Mouse (Mus musculus) liver, postnatal 0 days (tissue): Measurements from ENCODE around the gene Acan. TPM values are rescaled to one million over a fixed set of nuclear protein-coding genes. Genes with fewer than 3 reads are reported as not detected.
A peak's percentile ranks its signal among the peaks of the same experiment; 100 is the strongest.

ENCODE experiments used
- ATAC-seq: fragments of 200-750 bp; cut with Nextera tagmentation; 2 replicates; pipeline ENCODE4 v1.8.0; 2017; ENCODE audit warnings: mild to moderate bottlenecking, moderate library complexity
- DNase-seq: peaks from one replicate; pipeline ENCODE4 v3.0.0-alpha.2; 2016
- H3K27ac ChIP-seq: fragments of 300-500 bp; sonication (generic); 2 replicates; pipeline ENCODE4 v1.5.1; 2014; ENCODE audit warnings: antibody characterized with exemption, moderate library complexity, mild to moderate bottlenecking, low read depth
- H3K27me3 ChIP-seq: fragments of 300-500 bp; sonication (generic); 2 replicates; pipeline ENCODE4 v1.6.1; 2014; ENCODE audit warnings: low read length, control low read depth, mixed read lengths; ENCODE audit not compliant: insufficient read depth
- H3K36me3 ChIP-seq: fragments of 300-500 bp; sonication (generic); replicated peaks from 2 replicates; pipeline ENCODE4 v1.6.1; 2014; ENCODE audit warnings: mild to moderate bottlenecking, control low read depth, low read length, moderate library complexity, mixed read lengths; ENCODE audit not compliant: insufficient read depth
- H3K4me1 ChIP-seq: fragments of 300-500 bp; sonication (generic); 2 replicates; pipeline ENCODE4 v1.6.1; 2014; ENCODE audit warnings: antibody characterized with exemption, mild to moderate bottlenecking, control low read depth; ENCODE audit not compliant: insufficient read depth
- H3K4me2 ChIP-seq: fragments of 300-500 bp; sonication (generic); 2 replicates; pipeline ENCODE4 v1.6.1; 2014; ENCODE audit warnings: low read depth, mild to moderate bottlenecking, low read length, moderate library complexity, mixed read lengths
- H3K4me3 ChIP-seq: fragments of 300-500 bp; sonication (generic); 2 replicates; pipeline ENCODE4 v1.5.1; 2014; ENCODE audit warnings: low read depth, low read length
- H3K9ac ChIP-seq: fragments of 300-500 bp; sonication (generic); replicated peaks from 2 replicates; pipeline ENCODE4 v1.6.1; 2014; ENCODE audit warnings: mild to moderate bottlenecking, moderate library complexity
- H3K9me3 ChIP-seq: fragments of 300-500 bp; sonication (generic); 2 replicates; pipeline ENCODE4 v1.6.1; 2016; ENCODE audit warnings: mild to moderate bottlenecking, control low read depth, low read length, mixed read lengths
- CTCF ChIP-seq: sonication (generic); IDR thresholded peaks from 2 replicates; pipeline ENCODE4 v1.5.1; 2016; ENCODE audit warnings: antibody characterized with exemption, low read depth
- EP300 ChIP-seq: IDR thresholded peaks from 2 replicates; pipeline ENCODE4 v1.6.1; 2016; ENCODE audit warnings: antibody characterized with exemption, low read depth, mild to moderate bottlenecking
- WGBS: fragments of 180-500 bp; shearing (Covaris S2); extraction: QIAGEN DNeasy Blood & Tissue Kit; methylation state at CpG from one replicate; pipeline ENCODE4 v1.1.7; 2014; ENCODE audit not compliant: insufficient replicate concordance; 5-methylcytosine and 5-hydroxymethylcytosine counted together
- polyA plus RNA-seq: library from polyadenylated mRNA; unstranded; fragments of >200 nt; fragmentation: Nextera tagmentation; extraction: Ambion mirVana; gene quantifications from 2 replicates; pipeline ENCODE4 v1.2.1, GENCODE M21; 2015

Acan gene
- polyA plus RNA-seq, 1 experiment from 2014 or later, result not detected

DNA sequence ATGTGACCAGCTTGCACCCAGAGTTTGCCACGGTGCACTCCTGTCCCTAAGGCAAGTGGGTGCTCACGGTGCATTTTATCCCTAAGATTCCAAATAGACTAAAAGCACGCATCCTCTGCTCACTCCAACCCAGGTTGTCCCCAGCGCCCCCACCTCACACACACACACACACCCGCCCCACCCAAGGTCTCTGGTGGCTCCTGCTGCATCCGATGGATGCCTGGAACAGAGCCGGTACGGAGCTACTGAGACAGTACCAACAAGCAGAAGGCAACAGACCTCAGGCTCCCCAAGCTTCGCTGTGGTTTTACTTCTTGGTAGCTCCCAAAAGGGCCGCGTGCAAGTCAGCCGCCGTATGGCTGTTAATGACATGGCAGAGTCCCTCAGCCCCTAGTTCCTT lies 77.1 kb downstream of the Acan start:
- H3K36me3 ChIP-seq, result no peaks in the 10 kb centered on the region
- no peak overlapping the region for H3K4me3 ChIP-seq
- no peak overlapping the region for H3K27ac ChIP-seq
- ATAC-seq (no peak), DNase-seq (no peak)
- no peaks in the 10 kb centered on the region for H3K4me1 ChIP-seq
- WGBS, result 12% methylated on average over 13 of the region's 13 CpGs
- H3K4me2 ChIP-seq, result 0 out of 2 replicates have a peak overlapping the region, but pooled peaks have one; percentile 35
- TF ChIP-seq CTCF (no peak), EP300 (no peak)
- no peaks in the 10 kb centered on the region for H3K9me3 ChIP-seq
- no peak overlapping the region for H3K9ac ChIP-seq
- H3K27me3 ChIP-seq, result peaks cover 8% of the 10 kb centered on the region

DNA sequence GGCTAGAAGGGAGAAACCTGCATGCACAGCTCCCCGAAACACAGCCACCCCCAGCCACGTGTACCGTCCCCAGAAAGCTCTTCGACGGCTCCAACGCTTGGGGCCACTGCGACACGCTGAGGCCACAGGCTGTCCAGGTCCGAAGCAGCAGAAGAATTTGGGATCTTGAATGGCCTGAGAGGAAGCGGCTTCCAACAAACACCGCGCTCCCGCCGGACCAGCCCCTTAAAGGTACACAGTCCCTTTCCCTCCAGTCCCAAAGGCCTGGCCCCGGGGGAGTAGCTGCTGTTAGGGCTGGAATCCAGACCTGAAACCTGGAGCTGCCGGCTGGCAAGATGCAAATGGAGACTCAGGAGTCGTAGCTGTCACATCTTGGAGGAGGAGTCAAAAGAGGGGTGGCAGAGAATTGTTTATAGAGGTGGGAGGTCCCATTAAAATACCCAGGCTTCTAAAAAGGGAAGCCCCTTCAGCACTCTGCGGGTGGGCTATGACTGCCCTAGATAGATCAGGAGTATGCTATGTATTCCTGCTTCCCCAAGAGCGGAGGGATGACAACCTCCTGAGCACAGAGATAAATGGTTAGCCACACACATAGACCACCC lies 77.7 kb downstream of the Acan start, which contains the start of gene Hapln3:
TSS of gene Hapln3 (minus strand) at position 176 of the 602 bp plus-strand sequence.
- H3K27me3 ChIP-seq, result peaks cover 8% of the 10 kb centered on the region
- H3K4me3 ChIP-seq, result no peak within 1 kb of the TSS
- H3K9me3 ChIP-seq, result no peaks in the 10 kb centered on the region
- no peaks in the 10 kb centered on the region; the same call in 1 of the 2 replicates for H3K36me3 ChIP-seq
- no peak within 1 kb of the TSS for H3K27ac ChIP-seq
- 7% methylated on average over 19 of the region's 19 CpGs for WGBS
- ATAC-seq, result no peak
- no peaks in the 10 kb centered on the region for H3K4me1 ChIP-seq
- no peak for DNase-seq
- no peak within 1 kb of the TSS for H3K9ac ChIP-seq
- TF ChIP-seq EP300 (no peak), CTCF (no peak)
- H3K4me2 ChIP-seq, result peak within 1 kb of the TSS; percentile 35; the same call in 1 of the 2 replicates

DNA sequence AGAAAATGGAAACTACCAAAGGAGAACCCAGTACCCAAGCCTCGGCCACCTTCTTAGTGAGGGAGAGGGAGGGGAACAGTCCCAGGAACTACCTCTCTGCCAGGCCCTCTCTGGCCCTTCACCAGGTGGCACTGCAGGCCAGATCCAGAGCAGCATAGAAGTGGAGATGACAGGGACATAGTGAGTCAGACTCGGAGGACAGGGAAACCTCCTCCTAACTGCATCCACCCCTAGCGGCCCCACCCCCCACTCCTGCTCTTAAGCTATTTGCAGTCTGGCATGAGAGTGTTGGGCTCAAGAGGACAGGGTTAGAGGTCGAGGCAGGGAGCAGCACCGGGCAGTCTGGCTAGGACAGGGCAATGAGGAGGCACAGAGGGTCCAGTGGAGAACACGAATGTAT lies 80.1 kb downstream of the Acan start:
- Histone ChIP-seq H3K36me3 (no peaks in the 10 kb centered on the region; the same call in 1 of the 2 replicates), H3K27ac (no peak overlapping the region), H3K9me3 (no peaks in the 10 kb centered on the region), H3K4me1 (no peaks in the 10 kb centered on the region), H3K4me3 (no peak overlapping the region), H3K4me2 (no peak overlapping the region), H3K9ac (no peak overlapping the region), H3K27me3 (peaks cover 8% of the 10 kb centered on the region)
- WGBS, result 46% methylated on average over 6 of the region's 6 CpGs
- TF ChIP-seq EP300 (no peak), CTCF (peak; percentile 35)
- no peak for DNase-seq
- ATAC-seq, result peak; percentile 19; the same call in 1 of the 2 replicates

DNA sequence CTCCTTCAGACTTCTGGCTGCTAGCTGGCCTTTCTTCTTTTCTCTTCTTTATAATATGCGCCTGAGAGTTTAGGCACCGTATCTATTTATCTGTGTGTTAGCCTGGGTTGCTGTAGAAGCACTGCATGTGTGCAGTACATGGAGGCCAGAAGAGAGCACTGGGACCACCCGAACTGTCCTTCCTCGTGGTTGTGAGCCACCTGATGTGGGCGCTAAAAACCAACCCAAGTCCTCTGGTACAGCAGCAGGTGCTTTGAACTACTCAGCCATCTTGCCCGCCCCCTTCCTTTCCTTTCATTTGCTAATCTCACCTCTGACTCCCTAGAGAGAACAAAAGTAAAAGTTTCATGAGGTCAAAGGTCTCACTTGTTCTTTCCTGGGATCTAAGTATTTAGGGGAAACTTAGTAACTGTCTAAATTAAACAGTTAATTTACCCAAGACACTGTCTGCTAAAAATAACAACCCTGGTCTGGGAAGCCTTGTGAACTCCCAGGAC lies 86.1 kb downstream of the Acan start:
- Histone ChIP-seq H3K4me3 (no peak overlapping the region), H3K9ac (no peak overlapping the region), H3K9me3 (no peaks in the 10 kb centered on the region), H3K4me1 (no peaks in the 10 kb centered on the region), H3K36me3 (peaks cover 2% of the 10 kb centered on the region; the same call in 1 of the 2 replicates), H3K27me3 (no peaks in the 10 kb centered on the region), H3K27ac (no peak overlapping the region), H3K4me2 (no peak overlapping the region)
- WGBS, result 64% methylated on average over 6 of the region's 6 CpGs
- no peak for ATAC-seq
- DNase-seq, result no peak
- TF ChIP-seq EP300 (no peak), CTCF (no peak)

DNA sequence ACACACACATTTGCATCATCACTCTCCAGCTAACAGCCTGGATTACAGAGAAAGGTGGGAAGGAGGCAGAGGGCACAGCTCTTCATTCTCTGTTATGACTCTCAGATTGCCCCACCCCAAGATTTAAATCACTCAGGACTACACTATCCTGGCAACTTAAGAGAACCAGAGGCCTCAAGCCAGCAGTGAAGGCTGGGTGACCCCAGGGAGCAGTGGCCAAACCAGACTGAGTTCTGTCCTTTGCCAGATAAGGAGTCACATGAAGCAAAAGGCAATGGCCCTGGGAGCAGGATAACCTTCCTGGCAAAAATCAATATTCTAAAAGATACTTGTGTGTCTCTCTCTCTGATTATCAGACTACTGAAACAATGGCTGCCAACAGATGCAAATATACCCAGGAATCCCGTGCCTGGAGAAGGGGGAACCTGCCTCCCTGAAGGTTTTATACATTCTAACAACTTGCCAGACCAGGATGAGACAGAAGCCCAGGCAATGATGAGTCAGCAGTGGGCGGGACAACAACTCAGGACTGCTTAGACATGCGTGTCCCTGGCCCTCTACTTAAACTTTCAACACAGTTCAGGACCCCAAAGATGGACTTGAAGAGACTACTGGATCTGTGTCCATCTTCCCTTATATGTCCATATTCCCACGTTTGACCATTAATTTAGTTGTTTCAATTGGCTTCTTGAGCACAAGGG lies 86.8 kb downstream of the Acan start:
- Histone ChIP-seq H3K27me3 (no peaks in the 10 kb centered on the region), H3K27ac (no peak overlapping the region), H3K4me1 (no peaks in the 10 kb centered on the region), H3K36me3 (peaks cover 2% of the 10 kb centered on the region; the same call in 1 of the 2 replicates), H3K4me3 (no peak overlapping the region), H3K4me2 (no peak overlapping the region), H3K9ac (no peak overlapping the region), H3K9me3 (no peaks in the 10 kb centered on the region)
- ATAC-seq, result no peak
- no peak for TF ChIP-seq CTCF
- TF ChIP-seq EP300, result no peak
- 40% methylated on average over 4 of the region's 4 CpGs for WGBS
- no peak for DNase-seq

DNA sequence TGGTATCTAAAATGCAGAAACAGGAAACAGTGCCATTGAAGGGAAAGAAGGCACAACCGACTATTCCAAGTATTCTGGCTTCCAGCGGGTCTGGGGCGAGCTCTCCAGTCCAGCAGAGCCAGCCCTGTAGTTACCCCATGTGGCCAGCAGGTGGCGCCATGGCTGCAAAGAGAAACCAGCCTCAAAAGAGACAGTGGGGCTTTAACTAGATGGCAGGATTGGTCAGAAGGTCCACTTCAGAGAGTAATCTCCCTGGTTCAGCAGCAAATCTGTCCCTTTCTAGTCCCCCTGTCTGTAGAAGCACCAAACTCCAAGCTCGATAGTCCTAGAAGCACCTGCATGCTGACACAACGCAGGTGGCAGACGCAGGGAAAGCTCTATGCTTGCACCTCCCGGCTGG lies 87.6 kb downstream of the Acan start:
- ATAC-seq, result peak; percentile 29; the same call in 1 of the 2 replicates
- no peak for TF ChIP-seq EP300
- TF ChIP-seq CTCF, result peak; percentile 99
- H3K27ac ChIP-seq, result no peak overlapping the region

More for the DNA sequence above, 87.6 kb downstream of the Acan start:
- no peak overlapping the region for H3K4me2 ChIP-seq
- no peaks in the 10 kb centered on the region for H3K9me3 ChIP-seq
- 43% methylated on average over 8 of the region's 8 CpGs for WGBS
- peaks cover 2% of the 10 kb centered on the region; the same call in 1 of the 2 replicates for H3K36me3 ChIP-seq
- H3K4me1 ChIP-seq, result no peaks in the 10 kb centered on the region
- no peak overlapping the region for H3K9ac ChIP-seq
- H3K27me3 ChIP-seq, result no peaks in the 10 kb centered on the region
- H3K4me3 ChIP-seq, result no peak overlapping the region
- DNase-seq, result peak; percentile 83
